Mouse (Mus musculus): ENCODE data around the gene Dhrs11. TPM values are rescaled to one million over a fixed set of nuclear protein-coding genes. Genes with fewer than 3 reads are reported as not detected.
"Not testable (repeated sequence)": the region's sequence is repeated elsewhere in the genome, so short reads cannot be mapped to it uniquely, and the experiment has no call there.

Dhrs11 gene
- total RNA-seq (2021): 1 to 10 TPM; 7.2 to 7.6 TPM
- long read RNA-seq, experiment 1, partial matches to known transcripts: 0 of 7 reads
- long read RNA-seq, experiment 1, other reads (novel, unspliced or antisense): 4 of 7 reads
- long read RNA-seq, experiment 2, partial matches to known transcripts: 2 of 8 reads
- long read RNA-seq, experiment 2, other reads (novel, unspliced or antisense): 4 of 8 reads

GRCm38 (mm10) chr11:84828516-84829399 lies at the start of gene Dhrs11:
Gene Dhrs11, minus strand, starts transcription at chr11:84828994.
- intact Hi-C loops (cut with DNase I): no loop called here

GRCm38 (mm10) chr11:84876020-84876419 lies 47.2 kb upstream of the Dhrs11 start:
- intact Hi-C loops (cut with DNase I); DNase-seq (ENCODE audit: low spot score in 2 of 2): not testable (repeated sequence)

More at GRCm38 (mm10) chr11:84828516-84829399, at the start of gene Dhrs11:
- DNase-seq (ENCODE audit: low spot score in 2 of 2): peak; percentile 81 to 86

GRCm38 (mm10) chr11:84873042-84873833 lies 44.4 kb upstream of the Dhrs11 start:
- DNase-seq (ENCODE audit: low spot score in 2 of 2): no peak
- intact Hi-C loops (cut with DNase I): loop anchor here (5.0 kb wide), 1 partner anchor 264 kb away; no protein-coding TSS in a partner anchor

- intact Hi-C loops (cut with DNase I): loop anchor here (5.0 kb wide), 1 partner anchor 266 kb away; no protein-coding TSS in a partner anchor
- no peak for DNase-seq (ENCODE audit: low spot score in 2 of 2)
Observed at GRCm38 (mm10) chr11:84871548-84872069, 42.8 kb upstream of the Dhrs11 start.

GRCm38 (mm10) chr11:84871046-84871445 lies 42.3 kb upstream of the Dhrs11 start:
- no peak for DNase-seq (ENCODE audit: low spot score in 2 of 2)
- intact Hi-C loops (cut with DNase I): loop anchor here (5.0 kb wide), 1 partner anchor 266 kb away; no protein-coding TSS in a partner anchor

DNA sequence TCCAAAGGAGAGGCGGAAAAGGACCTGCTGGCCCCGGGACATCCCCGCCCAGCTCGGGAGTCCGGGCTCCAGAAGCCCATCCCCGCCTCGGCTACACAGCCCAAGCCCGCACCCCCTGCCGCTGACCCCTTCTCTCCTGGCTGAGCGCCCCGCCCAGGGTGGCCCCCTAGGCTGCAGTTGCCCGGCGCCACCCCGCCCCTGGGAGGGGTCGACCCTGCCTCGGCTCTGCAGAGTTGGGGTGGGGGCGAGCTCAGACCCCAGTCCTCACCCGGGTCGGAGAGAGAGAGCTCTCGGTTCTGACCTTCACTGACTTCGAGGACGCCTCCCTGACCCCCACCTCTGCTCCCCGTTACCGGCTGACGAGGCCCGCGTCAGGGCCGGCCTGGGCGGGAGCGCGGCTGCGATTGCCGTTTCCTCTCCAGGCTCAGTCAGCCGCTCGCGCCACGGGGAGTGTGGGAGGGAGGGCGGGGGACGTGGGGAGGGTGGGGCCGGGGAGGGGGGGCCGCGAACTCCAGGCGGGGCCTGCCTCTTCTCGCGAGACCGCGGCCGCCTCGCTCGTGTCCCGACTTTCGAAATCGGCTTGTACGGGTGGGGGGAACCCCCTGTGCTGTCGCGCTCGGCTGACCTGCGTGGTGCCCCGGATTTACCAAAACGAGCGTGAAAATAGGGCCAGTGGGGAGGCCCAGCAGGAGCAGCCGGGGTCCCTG lies 41.7 kb upstream of the Dhrs11 start, which contains the start of gene Ggnbp2:
TSS of gene Ggnbp2 (minus strand) at position 481 of the 707 bp plus-strand sequence.
- intact Hi-C loops (cut with DNase I): loop anchor here (5.0 kb wide), 1 partner anchor 267 kb away; no protein-coding TSS in a partner anchor

DNA sequence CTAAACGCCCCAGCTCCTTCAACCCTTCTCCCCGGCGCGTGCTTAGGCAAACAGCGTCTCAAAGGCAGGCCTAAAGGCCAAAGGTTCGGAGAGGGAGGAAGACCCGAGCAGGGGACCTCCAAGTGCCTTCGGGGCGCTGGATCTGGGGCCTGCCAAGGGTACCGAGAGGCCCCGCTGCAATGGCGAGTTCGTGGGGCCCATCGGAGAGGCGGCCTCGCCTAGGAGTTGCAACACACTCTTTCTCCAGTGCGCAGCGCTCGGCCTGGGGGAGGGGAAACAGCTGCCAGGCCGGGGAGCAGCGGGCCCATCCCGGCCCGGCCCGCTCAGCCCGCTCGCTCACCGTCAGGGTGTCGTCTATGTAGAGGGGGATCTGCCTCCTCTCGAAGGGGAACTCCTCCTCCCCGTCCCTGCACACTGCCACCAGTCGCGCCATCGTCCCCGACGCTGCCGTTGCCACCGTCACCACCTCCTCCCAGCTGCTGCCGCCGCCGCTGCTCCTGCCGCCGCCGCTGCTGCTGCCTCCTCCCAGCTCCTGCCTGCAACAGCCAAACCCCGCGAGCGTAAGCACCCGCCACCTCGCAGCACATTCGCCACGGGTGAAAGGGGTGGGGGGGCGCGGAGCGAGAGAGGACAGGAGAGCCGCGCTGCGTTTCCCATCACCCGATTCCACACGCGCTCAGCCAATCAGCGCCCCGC lies 40.9 kb upstream of the Dhrs11 start:
- peak; percentile 93 to 97 for DNase-seq (ENCODE audit: low spot score in 2 of 2)
- intact Hi-C loops (cut with DNase I): loop anchor here (5.0 kb wide), 2 partner anchors 37 to 268 kb away; no protein-coding TSS in a partner anchor

More for the DNA sequence above, 41.7 kb upstream of the Dhrs11 start, which contains the start of gene Ggnbp2:
- peak; percentile 90 to 94 for DNase-seq (ENCODE audit: low spot score in 2 of 2)

DNA sequence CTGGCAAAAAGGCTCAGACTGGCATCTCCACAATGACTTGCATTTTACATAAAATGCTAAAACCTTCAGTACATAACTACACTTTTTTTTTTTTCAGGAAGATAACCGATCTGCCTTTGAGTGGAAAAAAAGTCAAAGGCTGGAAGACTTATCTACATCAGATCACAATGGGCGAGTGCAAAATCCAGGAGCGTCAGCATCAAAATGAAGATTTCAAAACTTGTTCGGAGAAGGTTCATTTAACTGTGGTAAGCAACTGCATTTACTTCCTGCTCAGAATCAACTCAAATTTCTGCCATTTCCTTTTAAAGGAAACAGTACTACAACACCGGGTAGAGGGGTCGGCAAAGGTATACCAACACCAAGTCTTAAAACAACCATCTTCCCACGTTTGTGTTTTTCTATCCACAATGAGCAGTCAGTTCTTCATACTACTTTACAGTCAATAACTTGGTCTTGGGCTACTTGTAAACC lies 40.0 kb upstream of the Dhrs11 start:
- no peak for DNase-seq (ENCODE audit: low spot score in 2 of 2)
- intact Hi-C loops (cut with DNase I): loop anchor here (5.0 kb wide), 1 partner anchor 37 kb away; no protein-coding TSS in a partner anchor

- intact Hi-C loops (cut with DNase I): loop anchor here (5.0 kb wide), 1 partner anchor 35 kb away; no protein-coding TSS in a partner anchor
- no peak for DNase-seq (ENCODE audit: low spot score in 2 of 2)
Observed at GRCm38 (mm10) chr11:84867586-84867985, 38.8 kb upstream of the Dhrs11 start.

GRCm38 (mm10) chr11:84865268-84865667 lies 36.5 kb upstream of the Dhrs11 start:
- intact Hi-C loops (cut with DNase I): loop anchor here (5.0 kb wide), 1 partner anchor 33 kb away; no protein-coding TSS in a partner anchor
- DNase-seq (ENCODE audit: low spot score in 2 of 2): no peak

- intact Hi-C loops (cut with DNase I): no loop called here
Observed at GRCm38 (mm10) chr11:84855285-84855684, 26.5 kb upstream of the Dhrs11 start.

GRCm38 (mm10) chr11:84847475-84848090 lies 18.8 kb upstream of the Dhrs11 start:
- intact Hi-C loops (cut with DNase I): no loop called here
- DNase-seq (ENCODE audit: low spot score in 2 of 2): no peak

More at GRCm38 (mm10) chr11:84855285-84855684, 26.5 kb upstream of the Dhrs11 start:
- no peak for DNase-seq (ENCODE audit: low spot score in 2 of 2)

DNA sequence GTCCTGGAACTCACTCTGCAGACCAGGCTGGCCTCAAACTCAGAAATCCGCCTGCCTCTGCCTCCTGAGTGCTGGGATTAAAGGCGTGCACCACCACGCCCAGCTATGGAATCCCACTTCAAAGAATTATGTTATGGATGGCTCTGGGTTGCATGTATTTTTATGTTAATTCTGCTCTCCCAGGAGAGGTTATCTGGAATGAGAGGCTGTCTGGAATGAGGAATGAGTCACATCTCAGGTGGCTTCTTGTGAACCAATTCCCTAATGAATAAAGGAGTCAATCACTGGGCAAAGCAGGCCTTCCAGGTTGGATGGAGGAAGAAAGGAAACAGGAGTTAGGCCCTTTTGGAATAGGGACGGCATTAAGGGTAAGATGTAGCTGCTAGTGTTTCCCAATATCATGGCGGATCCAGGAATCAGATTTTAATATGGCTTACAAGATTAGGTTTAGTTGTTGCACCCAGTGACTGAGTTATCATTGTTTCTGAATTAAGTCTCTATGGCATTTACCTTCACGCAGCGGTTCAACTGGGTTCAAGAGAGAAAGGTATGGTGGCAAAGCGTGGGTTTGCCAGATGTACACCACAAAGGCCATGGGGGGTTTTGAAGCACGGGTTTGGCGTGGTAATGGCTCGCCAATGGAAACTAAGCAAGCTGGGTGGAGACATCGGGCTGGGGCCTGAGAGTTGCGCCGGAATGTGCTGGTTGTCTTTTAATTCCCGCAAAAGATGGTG lies 18.1 kb upstream of the Dhrs11 start:
- intact Hi-C loops (cut with DNase I): no loop called here
- no peak for DNase-seq (ENCODE audit: low spot score in 2 of 2)

DNA sequence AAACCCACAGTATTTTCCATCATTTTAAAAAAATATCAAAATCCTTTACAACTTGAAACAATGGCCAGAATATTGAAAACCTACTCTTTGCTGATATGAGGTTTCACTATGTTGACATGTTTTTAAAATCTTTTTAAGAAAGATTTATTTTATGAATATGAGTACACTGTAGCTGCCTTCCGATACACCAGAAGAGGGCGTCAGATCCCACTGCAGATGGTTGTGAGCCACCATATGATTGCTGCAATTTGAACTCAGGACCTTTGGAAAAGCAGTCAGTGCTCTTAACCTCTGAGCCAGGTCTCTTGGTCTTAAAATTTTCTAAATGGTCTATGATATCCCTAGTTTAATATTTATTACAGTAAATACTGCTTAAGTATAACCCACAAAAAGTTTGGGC lies 10.5 kb upstream of the Dhrs11 start:
- intact Hi-C loops (cut with DNase I): no loop called here
- no peak for DNase-seq (ENCODE audit: low spot score in 2 of 2)

DNA sequence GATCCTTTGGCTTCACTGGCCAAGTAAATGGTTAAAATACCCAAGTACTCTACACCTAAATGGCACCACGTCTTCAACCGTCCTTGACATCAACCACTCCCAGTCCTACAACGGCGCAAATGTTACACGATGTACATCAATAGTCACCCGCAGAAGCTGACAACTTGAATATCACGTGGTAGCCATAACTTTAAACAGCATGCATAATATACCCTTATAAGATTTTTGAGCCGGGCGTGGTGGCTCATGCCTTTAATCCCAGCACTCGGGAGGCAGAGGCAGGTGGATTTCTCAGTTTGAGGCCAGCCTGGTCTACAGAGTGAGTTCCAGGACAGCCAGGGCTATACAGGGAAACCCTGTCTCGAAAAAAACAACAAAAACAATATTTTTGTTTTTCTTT lies 701 bp upstream of the Dhrs11 start:
- DNase-seq (ENCODE audit: low spot score in 2 of 2); intact Hi-C loops (cut with DNase I): not testable (repeated sequence)

GRCm38 (mm10) chr11:84827901-84828503 lies 792 bp downstream of the Dhrs11 start:
- intact Hi-C loops (cut with DNase I): no loop called here
- DNase-seq (ENCODE audit: low spot score in 2 of 2): no peak
